8 mouse cellular contexts compared by ENCODE assay signal in genomic region chr19:56565358-56565757, GRCm38 (mm10). TPM values are rescaled to one million over a fixed set of nuclear protein-coding genes. Genes with fewer than 3 reads are reported as not detected.
A peak's percentile ranks its signal among the peaks of the same experiment; 100 is the strongest.
DNase-seq lines count a peak whose midpoint lies in the region; TF ChIP-seq lines count a peak whose summit lies in the region.

No protein-coding gene starts in this region.

- no peaks in the 10 kb centered on the region for H3K27me3 ChIP-seq in liver, adult 2 months (ENCODE audit: control insufficient read depth, insufficient read depth, low read length)

- H3K27ac ChIP-seq in liver, adult 2 months (replicated peaks; ENCODE audit: insufficient read depth, low read depth, low read length), result no peak overlapping the region

- H3K9ac ChIP-seq in liver, adult 2 months (ENCODE audit: low read depth, low read length), result no peak overlapping the region

- no peak for TF ChIP-seq POLR2A in liver, adult 2 months (IDR thresholded peaks at IDR 0.05; ENCODE audit: extremely low read depth, insufficient read depth, low read length)

- no peak overlapping the region for H3K4me3 ChIP-seq in liver, adult 2 months (ENCODE audit: insufficient read depth, low read depth, low read length)

- WGBS in liver, adult 2 months, result 71% methylated on average over 6 of the region's 6 CpGs

- peak; percentile 21; the same call in 1 of the 2 replicates for TF ChIP-seq CTCF in liver, adult 2 months (IDR thresholded peaks at IDR 0.05; ENCODE audit: low read depth, low read length)

- peak; percentile 3 for DNase-seq in embryo, embryonic 10.5 days (ENCODE audit: low spot score)
- no peak for DNase-seq in embryo, embryonic 11 days
- no peak for DNase-seq in liver, adult 2 months (ENCODE audit: extremely low read depth, low read depth, low spot score)
- no peak for DNase-seq in liver
- peak; percentile 39 for DNase-seq in ES-CJ7 (ENCODE audit: low read depth, low spot score)
- peak; percentile 44 for DNase-seq in lung, postnatal 10 days
- no peak for DNase-seq in urinary bladder, adult 18-20 months (ENCODE audit: low spot score in 2 of 2)
- DNase-seq in gastrocnemius, adult 8-10 months (ENCODE audit: low spot score in 2 of 2), result no peak

- peaks cover 5% of the 10 kb centered on the region for H3K4me1 ChIP-seq in liver, adult 2 months (ENCODE audit: control insufficient read depth, insufficient read depth, low read length)

- peaks cover 43% of the 10 kb centered on the region for H3K79me2 ChIP-seq in liver, adult 2 months (ENCODE audit: control insufficient read depth, insufficient read depth, low read length)

- H3K36me3 ChIP-seq in liver, adult 2 months (ENCODE audit: control insufficient read depth, insufficient read depth, low read length), result peaks cover 3% of the 10 kb centered on the region; the same call in 1 of the 2 replicates

RNA-seq across cellular contexts. Expression of gene Nhlrc2, which starts 17.3 kb away (rescaled TPM):
- total RNA-seq in liver, adult 2 months (2014; rRNA removed), result 11.9 and 12.6 TPM in 2 replicates
- polyA plus RNA-seq in liver, adult 2 months (2012; rRNA removed), result 3.8 and 3.9 TPM in 2 replicates
- 1 to 10 TPM; 8.4 to 9.2 (median 9.0) TPM for total RNA-seq in gastrocnemius, adult 8-10 months (2022)

RNA-seq across cellular contexts. Expression of gene Dclre1a, which starts 17.3 kb away (rescaled TPM):
- total RNA-seq in liver, adult 2 months (2014; rRNA removed), result 12.1 and 13.5 TPM in 2 replicates
- 3.1 and 3.3 TPM in 2 replicates for polyA plus RNA-seq in liver, adult 2 months (2012; rRNA removed)
- 1 to 10 TPM; 2.8 to 4.5 (median 3.5) TPM for total RNA-seq in gastrocnemius, adult 8-10 months (2022)

Comparison
In these comparisons a context has a peak if more than half of its experiments do, and no peak if none do; other contexts are left out.
1. DNase-seq: peak in embryo, embryonic 10.5 days (single experiment), ES-CJ7 (single experiment) and lung, postnatal 10 days (single experiment); none in embryo, embryonic 11 days (single experiment), liver, adult 2 months (single experiment), liver (single experiment), urinary bladder, adult 18-20 months (0 of 2) and gastrocnemius, adult 8-10 months (0 of 2).